18 mouse cellular contexts compared by ENCODE assay signal in the genomic region with DNA sequence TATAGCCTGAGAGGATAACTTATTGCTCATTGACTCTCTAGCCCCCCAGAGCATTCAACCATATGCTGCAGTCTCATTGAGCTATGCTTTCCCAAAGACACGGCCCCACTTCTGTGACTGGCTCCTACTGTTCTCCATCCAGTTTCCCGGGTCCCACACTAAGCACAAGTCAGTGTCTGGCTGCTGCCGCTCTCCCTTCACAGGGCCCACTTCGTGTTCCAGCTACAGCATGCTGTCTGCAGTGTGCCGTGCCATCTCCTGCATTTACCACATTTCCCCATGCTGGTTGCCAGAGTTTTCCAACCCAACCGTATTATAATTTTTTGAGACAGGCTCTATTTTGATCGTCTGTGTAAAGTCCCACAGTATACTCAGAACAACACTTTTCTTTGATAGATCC. TPM values are rescaled to one million over a fixed set of nuclear protein-coding genes. Genes with fewer than 3 reads are reported as not detected.
DNase-seq lines count a peak whose midpoint lies in the region; ATAC-seq lines count a peak whose summit lies in the region.
"Had no signal": no experiment of that assay in that cellular context is flagged by ENCODE, and none has a peak within 500 bp of the region (broad histone marks: within the 10 kb centered on the region; RNA-seq: fewer than 3 reads in every experiment).

No protein-coding gene starts in this region.

- no peak overlapping the region for H3K4me2 ChIP-seq in hindbrain, embryonic 15.5 days
- H3K4me2 ChIP-seq in neural tube, embryonic 12.5 days (replicated peaks) = no peak overlapping the region
- H3K4me2 ChIP-seq in forebrain, embryonic 16.5 days (ENCODE audit: low read length) = no peak overlapping the region
- H3K4me2 ChIP-seq: embryonic facial prominence, embryonic 12.5 days; heart, embryonic 15.5 days; liver, embryonic 12.5 days; lung, embryonic 14.5 days; midbrain, embryonic 12.5 days had no signal

- WGBS in hindbrain, embryonic 15.5 days = 60% methylated on average over 7 of the region's 7 CpGs
- WGBS in hindbrain, embryonic 10.5 days = 79% methylated on average over 7 of the region's 7 CpGs
- 74% methylated on average over 7 of the region's 7 CpGs for WGBS in neural tube, embryonic 12.5 days
- 46% methylated on average over 7 of the region's 7 CpGs for WGBS in forebrain, embryonic 16.5 days

- no peaks in the 10 kb centered on the region for H3K9me3 ChIP-seq in hindbrain, embryonic 15.5 days
- H3K9me3 ChIP-seq in hindbrain, embryonic 10.5 days = no peaks in the 10 kb centered on the region
- no peaks in the 10 kb centered on the region for H3K9me3 ChIP-seq in neural tube, embryonic 12.5 days
- H3K9me3 ChIP-seq in forebrain, embryonic 16.5 days (ENCODE audit: control insufficient read depth, low read length) = no peaks in the 10 kb centered on the region
- H3K9me3 ChIP-seq: embryonic facial prominence, embryonic 12.5 days; heart, embryonic 15.5 days; liver, embryonic 12.5 days; midbrain, embryonic 12.5 days had no signal

- no peak overlapping the region for H3K4me3 ChIP-seq in hindbrain, embryonic 15.5 days
- H3K4me3 ChIP-seq in hindbrain, embryonic 10.5 days = no peak overlapping the region
- no peak overlapping the region for H3K4me3 ChIP-seq in neural tube, embryonic 12.5 days
- no peak overlapping the region for H3K4me3 ChIP-seq in forebrain, embryonic 16.5 days (replicated peaks; ENCODE audit: low read length)
- H3K4me3 ChIP-seq: embryonic facial prominence, embryonic 12.5 days; heart, embryonic 15.5 days; liver, embryonic 12.5 days; midbrain, embryonic 12.5 days had no signal

- DNase-seq in cerebellum, postnatal 14 days = peak; percentile 55 to 60
- no peak for DNase-seq in cerebellum, adult 11-12 months
- no peak for DNase-seq in hindbrain, embryonic 10.5 days (ENCODE audit: low spot score)
- no peak for DNase-seq in neural tube, embryonic 10.5 days (ENCODE audit: extremely low spot score, low spot score)
- DNase-seq in kidney, postnatal 36 days = no peak
- DNase-seq: heart, adult 11 months; kidney, adult 18-20 months; kidney, postnatal 10 days; lung, embryonic 14.5 days; thymus, postnatal 4 days had no signal

- peak; percentile 81 for ATAC-seq in hindbrain, embryonic 15.5 days (ENCODE audit: low FRiP score, low read depth)
- peak; percentile 49; the same call in 1 of the 2 replicates for ATAC-seq in neural tube, embryonic 12.5 days (ENCODE audit: low FRiP score, low read depth)
- ATAC-seq in forebrain, embryonic 16.5 days = peak; percentile 95
- ATAC-seq: liver, embryonic 12.5 days had no signal

- no peak overlapping the region for H3K9ac ChIP-seq in hindbrain, embryonic 15.5 days
- H3K9ac ChIP-seq in neural tube, embryonic 12.5 days = no peak overlapping the region
- H3K9ac ChIP-seq in forebrain, embryonic 16.5 days (replicated peaks; ENCODE audit: low read depth, low read length) = no peak overlapping the region
- H3K9ac ChIP-seq: embryonic facial prominence, embryonic 12.5 days; heart, embryonic 15.5 days; liver, embryonic 12.5 days; lung, embryonic 14.5 days; midbrain, embryonic 12.5 days had no signal

- no peaks in the 10 kb centered on the region for H3K36me3 ChIP-seq in hindbrain, embryonic 15.5 days
- H3K36me3 ChIP-seq in hindbrain, embryonic 10.5 days = no peaks in the 10 kb centered on the region
- H3K36me3 ChIP-seq in neural tube, embryonic 12.5 days = no peaks in the 10 kb centered on the region
- H3K36me3 ChIP-seq in forebrain, embryonic 16.5 days (ENCODE audit: control insufficient read depth, insufficient read depth) = no peaks in the 10 kb centered on the region
- H3K36me3 ChIP-seq: embryonic facial prominence, embryonic 12.5 days; heart, embryonic 15.5 days; liver, embryonic 12.5 days; midbrain, embryonic 12.5 days had no signal

- H3K4me1 ChIP-seq in hindbrain, embryonic 15.5 days (replicated peaks) = no peaks in the 10 kb centered on the region
- H3K4me1 ChIP-seq in hindbrain, embryonic 10.5 days (replicated peaks) = no peaks in the 10 kb centered on the region
- no peaks in the 10 kb centered on the region for H3K4me1 ChIP-seq in neural tube, embryonic 12.5 days
- peaks cover 3% of the 10 kb centered on the region; the same call in 1 of the 2 replicates for H3K4me1 ChIP-seq in forebrain, embryonic 16.5 days (replicated peaks; ENCODE audit: control insufficient read depth, insufficient read depth, low read length)
- H3K4me1 ChIP-seq: embryonic facial prominence, embryonic 12.5 days; heart, embryonic 15.5 days; liver, embryonic 12.5 days; midbrain, embryonic 12.5 days had no signal

- H3K27ac ChIP-seq in hindbrain, embryonic 15.5 days (replicated peaks) = no peak overlapping the region
- no peak overlapping the region for H3K27ac ChIP-seq in hindbrain, embryonic 10.5 days
- H3K27ac ChIP-seq in neural tube, embryonic 12.5 days = no peak overlapping the region
- peak overlapping the region; percentile 61; the same call in 1 of the 2 replicates for H3K27ac ChIP-seq in forebrain, embryonic 16.5 days (ENCODE audit: low read length)
- H3K27ac ChIP-seq: embryonic facial prominence, embryonic 12.5 days; heart, embryonic 15.5 days; liver, embryonic 12.5 days; macrophage; midbrain, embryonic 12.5 days had no signal

- H3K27me3 ChIP-seq in hindbrain, embryonic 15.5 days = no peaks in the 10 kb centered on the region
- no peaks in the 10 kb centered on the region for H3K27me3 ChIP-seq in hindbrain, embryonic 10.5 days (ENCODE audit: insufficient read depth, poor library complexity, severe bottlenecking)
- no peaks in the 10 kb centered on the region for H3K27me3 ChIP-seq in neural tube, embryonic 12.5 days (replicated peaks)
- H3K27me3 ChIP-seq in forebrain, embryonic 16.5 days (replicated peaks; ENCODE audit: control insufficient read depth, insufficient read depth, low read length) = no peaks in the 10 kb centered on the region
- H3K27me3 ChIP-seq: embryonic facial prominence, embryonic 12.5 days; heart, embryonic 15.5 days; liver, embryonic 12.5 days; midbrain, embryonic 12.5 days had no signal

RNA-seq across cellular contexts. Expression of a gene that starts 14.3 kb away (rescaled TPM):
- 29.5 and 29.7 TPM in 2 replicates for polyA plus RNA-seq in hindbrain, embryonic 15.5 days (2015; fragmentation: Nextera tagmentation; extraction: Ambion mirVana)
- 1.5 and 2.7 TPM in 2 replicates for polyA plus RNA-seq in hindbrain, embryonic 10.5 days (2016; fragmentation: Nextera tagmentation; extraction: Ambion mirVana)
- polyA plus RNA-seq in neural tube, embryonic 12.5 days (2016; fragmentation: Nextera tagmentation; extraction: Ambion mirVana) = 11.8 and 16.2 TPM in 2 replicates
- 159 and 183 TPM in 2 replicates for polyA plus RNA-seq in forebrain, embryonic 16.5 days (2015; fragmentation: Nextera tagmentation; extraction: Ambion mirVana)
- polyA plus RNA-seq: macrophage had no signal

Comparison
In these comparisons a context has a peak if more than half of its experiments do, and no peak if none do; other contexts are left out.
1. DNase-seq: peak in cerebellum, postnatal 14 days (2 of 2); none in cerebellum, adult 11-12 months (single experiment), hindbrain, embryonic 10.5 days (single experiment), neural tube, embryonic 10.5 days (single experiment) and kidney, postnatal 36 days (0 of 2).
2. Peak in every context shown above with its lines, with median percentiles within 50 percentile points of each other: ATAC-seq.